Mouse (Mus musculus) layer of hippocampus, adult 11-12 months (tissue): ENCODE results near the gene Raver1.

ENCODE experiments used
- DNase-seq: peaks from one replicate; pipeline ENCODE4 v3.0.0; 2022; ENCODE audit warnings: low spot score

Raver1 gene

GRCm38 (mm10) chr9:21091707-21092320 is at the start of gene Raver1, which contains the start of gene Gm38431:
TSS of gene Raver1 (minus strand) at chr9:21092008.
TSS of gene Gm38431 (minus strand) at chr9:21091997.
- DNase-seq, result peak; percentile 98

DNA sequence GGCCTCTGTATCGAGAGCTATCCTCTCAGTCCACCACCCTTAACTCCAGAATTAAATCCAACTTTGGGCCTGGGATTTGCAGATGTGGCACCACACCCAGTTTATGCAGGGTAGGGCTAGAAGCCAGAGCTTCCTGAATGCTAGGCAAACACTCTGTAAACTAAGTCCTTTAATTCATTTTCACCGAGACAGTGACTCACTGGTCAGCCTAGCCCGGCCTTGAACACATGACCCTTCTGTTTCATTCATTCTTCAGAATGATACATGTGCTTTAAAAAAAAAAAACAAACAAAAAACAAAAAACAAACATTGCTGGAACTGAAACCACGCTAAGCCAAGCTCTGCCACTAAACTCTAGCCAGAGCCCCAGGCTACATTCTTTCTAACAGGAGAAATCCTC is 46.6 kb upstream of the Raver1 start:
- no peak for DNase-seq

GRCm38 (mm10) chr9:21137229-21137628 is 45.4 kb upstream of the Raver1 start:
- peak; percentile 70 for DNase-seq

GRCm38 (mm10) chr9:21136401-21136800 is 44.6 kb upstream of the Raver1 start:
- no peak for DNase-seq

- DNase-seq, result no peak
Observed at GRCm38 (mm10) chr9:21135941-21136381, 44.2 kb upstream of the Raver1 start.

- no peak for DNase-seq
Observed at GRCm38 (mm10) chr9:21135329-21135890, 43.6 kb upstream of the Raver1 start.

DNA sequence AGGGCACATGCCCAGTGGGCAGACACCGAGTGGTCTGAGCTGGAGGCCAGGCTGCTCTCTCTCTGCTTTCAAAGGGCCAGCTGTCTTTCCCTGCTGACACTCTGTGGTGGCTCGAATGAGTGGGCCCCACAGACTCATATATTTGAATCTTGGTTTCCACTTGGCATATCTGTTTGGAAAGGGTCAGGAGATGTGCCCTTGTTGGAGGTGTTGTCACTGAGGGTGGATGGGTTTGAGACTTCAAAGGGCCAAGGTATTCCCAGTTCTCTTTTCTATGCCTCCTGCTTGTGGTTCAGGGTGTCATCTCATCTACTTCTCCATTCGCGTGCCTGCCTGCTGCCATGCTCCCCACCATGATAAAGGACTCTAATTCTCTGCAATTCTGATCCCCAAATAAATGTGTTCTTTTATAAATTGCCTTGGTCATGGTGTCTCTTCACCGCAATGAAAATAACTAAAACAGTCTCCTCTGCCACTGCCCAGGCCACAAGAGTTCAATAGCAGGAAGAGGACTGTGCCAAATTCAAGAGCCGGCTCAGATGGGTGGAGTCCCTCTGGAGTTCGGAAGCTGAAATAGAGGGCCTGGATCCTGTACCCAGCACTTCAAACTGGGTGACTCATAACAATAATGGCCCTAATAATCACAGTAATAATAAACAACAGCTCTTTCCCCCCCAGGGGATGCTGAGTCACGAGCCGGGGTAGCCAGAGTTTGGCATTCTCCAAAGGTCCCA is 43.0 kb upstream of the Raver1 start:
- no peak for DNase-seq

GRCm38 (mm10) chr9:21133064-21133707 is 41.4 kb upstream of the Raver1 start:
- no peak for DNase-seq

GRCm38 (mm10) chr9:21132102-21132775 is 40.4 kb upstream of the Raver1 start:
- DNase-seq, result no peak

GRCm38 (mm10) chr9:21131059-21131956 is 39.5 kb upstream of the Raver1 start, which contains the start of gene Tyk2:
TSS of gene Tyk2 (minus strand) at chr9:21131243.
- DNase-seq, result peak; percentile 96

- no peak for DNase-seq
Observed at GRCm38 (mm10) chr9:21126259-21126627, 34.4 kb upstream of the Raver1 start.

- no peak for DNase-seq
Observed at GRCm38 (mm10) chr9:21125502-21126258, 33.9 kb upstream of the Raver1 start.

- DNase-seq, result no peak
Observed at GRCm38 (mm10) chr9:21124837-21125236, 33.0 kb upstream of the Raver1 start.

GRCm38 (mm10) chr9:21121483-21121882 is 29.7 kb upstream of the Raver1 start:
- no peak for DNase-seq

- no peak for DNase-seq
Observed at GRCm38 (mm10) chr9:21117073-21117472, 25.3 kb upstream of the Raver1 start.

- DNase-seq, result no peak
Observed at GRCm38 (mm10) chr9:21115105-21115504, 23.3 kb upstream of the Raver1 start.

- no peak for DNase-seq
Observed at GRCm38 (mm10) chr9:21114190-21114589, 22.4 kb upstream of the Raver1 start.

DNA sequence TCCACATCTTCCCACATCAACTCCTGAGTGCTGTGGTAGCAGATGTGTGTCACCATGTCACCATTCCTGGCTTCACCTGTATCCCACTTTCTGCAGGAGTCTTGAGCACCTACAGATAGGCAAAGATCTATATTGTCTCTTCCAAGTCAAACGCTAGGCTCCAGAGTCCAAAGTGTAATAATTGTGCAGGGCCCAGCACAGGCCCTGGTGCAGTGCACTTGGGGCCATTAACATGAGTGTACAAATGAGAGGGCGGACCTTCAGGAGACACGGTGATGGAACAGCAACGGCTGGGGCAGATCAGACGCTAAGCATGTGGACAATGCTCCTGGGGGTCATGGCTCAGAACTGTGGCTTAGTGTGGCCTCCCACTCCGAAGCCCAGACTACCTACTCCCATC is 21.9 kb upstream of the Raver1 start:
- DNase-seq, result no peak

GRCm38 (mm10) chr9:21107607-21108237 is 15.9 kb upstream of the Raver1 start:
- DNase-seq, result no peak
